Mouse (Mus musculus) erythroblast, adult 5-6 weeks (primary cell): Measurements from ENCODE around the gene Amigo3. TPM values are rescaled to one million over a fixed set of nuclear protein-coding genes. Genes with fewer than 3 reads are reported as not detected.
"Not testable (repeated sequence)": the region's sequence is repeated elsewhere in the genome, so short reads cannot be mapped to it uniquely, and the experiment has no call there.

Source experiments
- ATAC-seq: replicated peaks from 2 replicates; pipeline ENCODE4 v1.8.0; 2016; ENCODE audit warnings: moderate number of reproducible peaks, mild to moderate bottlenecking, moderate TSS enrichment, inconsistent platforms; ENCODE audit not compliant: poor library complexity, low FRiP score, severe bottlenecking
- total RNA-seq, 2 experiments: library from RNA; stranded (forward) in 1 of 2; stranded (reverse) in 1 of 2; fragments of 150-400 nt in 1 of 2; fragments of 200-764, 138-1000 nt in 1 of 2; gene quantifications; 2 replicates each; pipeline versions ENCODE4 v1.2.3 to v1.2.4; 2015 to 2017; ENCODE audit warnings: low replicate concordance in 2 of 2

Gene Amigo3
- total RNA-seq (2015; ENCODE audit: low replicate concordance) (0.77 TPM in 1 of 2 replicates, not detected in the other), total RNA-seq (2017; ENCODE audit: low replicate concordance) (2.3 and 2.8 TPM in 2 replicates)

DNA sequence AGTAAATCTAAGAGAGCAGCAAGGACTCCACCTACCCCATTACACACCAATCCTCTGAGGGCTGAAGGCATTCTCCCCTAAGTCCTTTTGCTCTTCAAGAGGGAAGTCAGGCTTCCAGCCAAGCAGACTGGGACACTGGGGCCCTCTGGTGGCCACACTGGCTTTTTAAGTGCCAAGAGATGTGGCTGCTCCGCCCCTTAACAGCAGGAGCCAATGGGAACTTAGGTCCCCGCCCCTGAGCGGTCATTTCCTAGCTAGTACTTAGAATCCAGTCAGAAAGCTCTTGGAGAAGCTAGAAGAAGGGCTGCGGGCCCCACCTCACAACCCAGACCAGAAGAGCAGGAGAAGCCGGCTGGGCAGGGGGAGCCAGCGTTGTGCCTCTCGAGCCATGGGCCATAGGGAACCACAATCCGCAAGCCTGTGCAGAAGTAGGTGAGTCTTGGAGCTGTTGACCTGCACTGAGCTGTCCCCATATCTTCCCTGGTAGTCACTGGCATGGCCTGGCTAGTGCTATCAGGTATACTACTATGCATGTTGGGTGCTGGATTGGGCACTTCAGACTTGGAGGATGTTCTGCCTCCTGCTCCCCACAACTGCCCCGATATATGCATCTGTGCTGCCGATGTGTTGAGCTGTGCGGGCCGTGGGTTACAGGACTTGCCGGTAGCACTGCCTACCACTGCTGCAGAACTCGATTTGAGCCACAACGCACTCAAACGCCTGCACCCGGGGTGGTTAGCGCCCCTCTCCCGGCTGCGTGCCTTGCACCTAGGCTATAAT is at the start of gene Amigo3:
Gene Amigo3 (plus strand): TSS at position 275 of the 780 bp plus-strand sequence.
- ATAC-seq, result peak; percentile 62

DNA sequence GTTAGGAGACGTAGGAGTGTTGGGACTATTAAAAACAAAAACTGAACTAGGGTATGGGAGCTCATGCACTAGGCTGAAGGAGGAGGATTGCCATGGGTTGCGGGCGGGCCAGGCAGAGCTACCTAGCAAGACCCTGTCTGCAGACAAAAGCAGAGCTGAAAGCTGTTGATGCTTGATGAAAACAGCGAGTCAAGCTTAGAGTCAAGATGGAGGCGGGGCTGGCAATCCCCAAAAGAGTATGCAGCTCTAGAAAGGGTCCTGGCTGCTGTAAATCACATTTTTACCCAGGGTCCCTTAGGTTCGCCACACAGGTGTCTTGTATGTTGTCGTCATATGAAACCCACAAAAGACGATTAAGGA is 49.4 kb upstream of the Amigo3 start:
- ATAC-seq, result peak; percentile 24

DNA sequence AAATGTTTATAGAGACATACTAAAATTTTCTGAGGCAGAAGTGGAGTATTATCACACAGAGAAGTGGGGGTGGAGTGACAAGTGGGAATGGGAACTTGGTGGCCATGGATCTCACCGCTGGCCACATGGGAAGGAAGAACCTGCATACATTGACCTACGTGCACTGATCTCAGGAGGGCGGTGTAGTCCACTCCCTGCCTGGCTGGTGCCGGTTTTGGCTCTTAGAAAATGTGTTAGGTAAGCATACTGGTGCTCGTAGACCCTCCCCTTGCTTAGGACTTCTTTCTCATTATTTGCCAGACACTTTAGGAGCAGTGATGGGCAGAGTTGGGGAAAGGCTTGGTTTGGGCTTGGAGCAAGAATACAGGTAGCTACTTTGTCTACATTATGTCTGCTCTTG is 44.9 kb upstream of the Amigo3 start:
- ATAC-seq, result no peak

DNA sequence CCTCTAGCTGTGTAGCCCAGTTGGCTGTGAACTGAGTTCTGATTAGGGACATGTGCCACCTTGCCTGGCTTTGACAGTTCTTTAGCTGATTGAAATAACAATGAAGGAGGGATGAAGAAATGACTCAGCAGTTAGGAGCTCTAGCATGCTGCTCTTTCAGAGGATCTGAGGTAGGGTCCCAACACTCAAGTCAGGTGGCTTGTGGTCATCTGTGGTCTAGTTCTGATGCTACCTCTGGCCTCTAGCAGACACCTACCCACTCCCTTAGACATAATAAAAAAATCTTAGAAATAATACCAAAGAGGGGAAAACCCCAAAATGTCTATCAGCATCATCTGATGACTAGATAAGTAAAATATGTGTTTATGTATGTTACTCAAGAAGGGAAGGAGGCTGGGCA is 42.6 kb upstream of the Amigo3 start:
- ATAC-seq, result no peak

DNA sequence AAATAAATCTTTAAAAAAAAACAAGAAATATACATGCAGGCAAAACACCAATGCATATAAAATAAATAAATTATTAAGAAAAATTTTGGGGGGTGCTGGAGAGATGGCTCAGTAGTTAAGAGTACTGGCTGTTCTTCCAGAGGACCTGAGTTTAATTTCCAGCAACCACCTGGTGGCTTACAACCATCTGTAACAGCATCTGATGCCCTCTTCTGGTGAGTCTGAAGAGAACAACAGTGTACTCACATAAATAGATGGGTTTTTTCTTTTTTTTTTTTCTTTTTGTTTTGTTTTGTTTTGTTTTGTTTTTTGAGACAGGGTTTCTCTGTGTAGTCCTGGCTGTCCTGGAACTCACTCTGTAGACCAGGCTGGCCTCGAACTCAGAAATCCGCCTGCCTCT is 39.4 kb upstream of the Amigo3 start:
- ATAC-seq, result not testable (repeated sequence)

DNA sequence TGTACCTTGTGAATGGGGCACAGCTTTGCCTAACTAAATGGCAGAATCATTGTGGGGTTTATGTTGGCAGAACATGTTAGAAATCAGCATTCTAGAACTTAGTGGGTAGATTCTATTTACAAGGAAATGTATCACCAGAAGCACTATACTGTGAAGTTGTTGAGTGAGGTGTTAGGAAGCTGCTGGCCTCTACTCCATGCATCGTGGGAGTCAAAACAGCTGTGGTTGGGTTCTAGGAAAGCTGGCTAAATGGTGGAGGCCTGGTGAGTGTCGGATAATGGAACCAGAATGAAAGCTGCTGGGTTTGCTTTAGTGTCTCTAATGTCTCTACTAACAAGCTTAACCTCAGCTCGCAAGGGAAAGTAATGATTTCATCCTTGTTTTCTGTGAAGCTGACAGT is 35.8 kb upstream of the Amigo3 start:
- ATAC-seq, result no peak

DNA sequence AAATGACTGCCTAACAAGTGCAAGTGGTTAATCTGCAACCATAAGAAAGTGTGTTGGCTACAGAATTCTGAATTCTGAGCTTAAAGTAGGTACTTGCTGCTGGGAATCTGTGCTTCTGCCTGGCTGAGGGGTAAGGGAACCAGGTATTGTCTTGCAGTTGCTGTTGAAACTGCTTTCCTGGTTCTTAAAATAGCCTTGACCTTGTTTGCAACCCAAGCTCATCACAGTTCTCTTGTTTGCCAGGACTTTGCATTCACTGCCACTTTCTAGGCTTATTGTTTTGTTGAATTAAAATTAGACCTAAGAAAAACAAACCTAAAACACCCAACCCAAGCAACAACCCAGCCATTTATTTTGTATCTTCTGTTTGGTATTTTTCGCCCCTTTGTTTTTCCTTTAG is 32.2 kb upstream of the Amigo3 start:
- no peak for ATAC-seq

DNA sequence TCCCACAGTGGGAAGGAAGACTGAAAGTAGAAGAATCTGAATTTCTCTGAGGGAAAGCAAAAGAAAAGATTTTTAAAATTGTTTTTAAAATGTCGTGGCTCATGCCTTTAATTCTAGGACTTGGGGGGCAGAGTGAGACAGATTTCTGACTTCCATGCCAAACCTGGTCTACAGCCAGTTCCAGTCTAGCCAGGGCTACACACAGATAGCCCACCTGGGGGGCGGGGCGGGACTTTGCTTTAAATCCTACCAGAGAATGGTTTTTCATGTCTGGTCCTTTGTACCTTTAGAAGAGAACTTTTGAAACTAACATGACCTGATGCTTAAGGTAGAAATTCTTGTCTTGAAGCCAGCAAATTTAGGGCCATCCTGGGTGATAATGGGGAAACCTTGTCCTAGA is 29.7 kb upstream of the Amigo3 start:
- no peak for ATAC-seq

DNA sequence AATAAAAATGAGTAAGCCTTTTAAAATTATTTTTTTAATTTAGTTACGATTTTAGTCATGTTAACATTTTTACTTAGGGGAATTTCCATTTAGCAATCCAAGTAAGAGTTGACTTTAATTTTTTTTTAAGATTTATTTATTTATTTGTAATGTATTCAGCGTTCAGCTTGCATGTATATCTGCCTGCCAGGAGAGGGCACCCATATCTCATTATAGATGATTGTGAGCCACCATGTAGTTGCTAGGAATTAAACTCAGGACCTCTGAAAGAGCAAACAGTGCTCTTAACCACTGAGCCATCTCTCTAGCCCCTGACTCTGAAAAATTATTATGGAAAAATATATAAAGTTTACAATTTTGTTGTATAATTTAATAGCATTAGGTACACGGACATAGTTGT is 26.4 kb upstream of the Amigo3 start:
- ATAC-seq, result no peak

DNA sequence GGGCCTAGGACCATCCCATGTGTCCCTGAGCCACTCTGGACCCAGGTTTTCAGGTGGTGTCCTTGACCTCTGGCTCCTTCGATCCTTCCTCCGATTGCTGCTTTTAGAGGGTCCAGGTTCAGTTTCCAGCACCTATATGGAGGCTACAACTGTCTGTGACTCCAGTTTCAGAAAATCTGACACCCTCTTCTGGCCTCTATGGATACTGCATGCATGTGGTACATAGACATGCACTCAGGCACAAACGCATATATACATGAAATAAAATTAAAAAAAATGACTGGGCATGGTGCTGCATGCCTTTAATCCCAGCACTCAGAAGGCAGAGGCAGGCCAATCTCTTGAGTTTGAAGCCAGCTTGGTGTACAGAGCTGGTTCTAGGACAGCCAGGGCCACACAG is 25.1 kb upstream of the Amigo3 start:
- peak; percentile 33; the same call in 1 of the 2 replicates for ATAC-seq

DNA sequence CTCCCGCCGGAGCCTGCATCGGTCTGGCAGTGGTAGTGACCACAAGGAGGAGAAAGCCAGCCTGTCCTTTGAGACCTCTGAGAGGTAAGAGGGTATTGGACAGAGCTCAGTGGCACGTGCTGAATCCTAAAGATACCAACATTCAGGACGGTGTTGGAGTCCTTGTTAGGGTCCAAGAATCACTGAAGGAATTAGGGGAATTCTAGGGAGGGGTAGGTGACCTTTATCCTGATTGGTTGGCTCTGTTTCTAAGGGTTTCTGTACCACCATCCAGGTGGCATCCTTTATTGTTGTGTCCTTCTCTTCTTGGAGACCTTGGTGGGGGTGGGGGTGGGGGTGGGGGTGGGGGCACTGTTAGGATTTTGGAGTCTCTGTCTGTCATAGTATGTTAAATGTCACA is 20.8 kb upstream of the Amigo3 start:
- no peak for ATAC-seq

DNA sequence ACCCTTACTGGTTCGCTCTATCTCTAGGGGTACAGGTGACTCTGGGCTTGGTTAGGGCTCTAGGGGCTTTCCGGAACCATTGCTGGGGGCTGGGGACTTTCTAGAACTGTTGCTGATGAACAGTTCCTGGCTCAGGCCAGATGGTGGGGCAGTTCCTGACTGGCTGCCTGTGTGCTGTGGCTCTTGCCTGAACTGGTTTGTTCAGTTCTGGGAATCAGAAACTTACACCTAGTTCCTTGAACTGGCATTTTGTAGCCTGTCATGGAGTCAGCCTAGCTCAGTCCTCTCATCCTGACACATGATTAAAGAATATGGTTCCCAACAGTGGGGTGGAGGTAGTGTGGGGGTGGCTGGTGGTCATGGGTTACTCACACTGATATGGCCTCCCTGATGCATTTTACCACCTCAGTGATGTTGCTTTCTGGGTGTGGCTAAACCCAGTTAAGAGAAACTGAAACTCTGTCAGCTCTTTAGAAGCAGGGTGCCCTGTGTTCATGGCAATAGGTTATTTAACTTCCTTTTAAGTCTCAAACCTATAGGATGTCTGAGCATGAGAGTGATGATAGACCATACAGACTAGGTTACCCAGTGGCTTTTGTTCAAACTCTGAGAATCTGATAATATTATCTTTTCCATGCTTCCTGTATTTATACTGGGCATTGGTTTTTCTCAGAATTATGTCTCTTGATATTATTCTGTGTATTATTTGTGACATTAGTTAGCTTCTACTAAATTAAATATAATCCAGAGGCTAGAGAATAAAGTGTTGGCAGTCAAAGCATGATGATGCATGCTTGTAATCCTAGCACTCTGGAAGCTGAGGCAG is 17.4 kb upstream of the Amigo3 start:
- ATAC-seq, result no peak

DNA sequence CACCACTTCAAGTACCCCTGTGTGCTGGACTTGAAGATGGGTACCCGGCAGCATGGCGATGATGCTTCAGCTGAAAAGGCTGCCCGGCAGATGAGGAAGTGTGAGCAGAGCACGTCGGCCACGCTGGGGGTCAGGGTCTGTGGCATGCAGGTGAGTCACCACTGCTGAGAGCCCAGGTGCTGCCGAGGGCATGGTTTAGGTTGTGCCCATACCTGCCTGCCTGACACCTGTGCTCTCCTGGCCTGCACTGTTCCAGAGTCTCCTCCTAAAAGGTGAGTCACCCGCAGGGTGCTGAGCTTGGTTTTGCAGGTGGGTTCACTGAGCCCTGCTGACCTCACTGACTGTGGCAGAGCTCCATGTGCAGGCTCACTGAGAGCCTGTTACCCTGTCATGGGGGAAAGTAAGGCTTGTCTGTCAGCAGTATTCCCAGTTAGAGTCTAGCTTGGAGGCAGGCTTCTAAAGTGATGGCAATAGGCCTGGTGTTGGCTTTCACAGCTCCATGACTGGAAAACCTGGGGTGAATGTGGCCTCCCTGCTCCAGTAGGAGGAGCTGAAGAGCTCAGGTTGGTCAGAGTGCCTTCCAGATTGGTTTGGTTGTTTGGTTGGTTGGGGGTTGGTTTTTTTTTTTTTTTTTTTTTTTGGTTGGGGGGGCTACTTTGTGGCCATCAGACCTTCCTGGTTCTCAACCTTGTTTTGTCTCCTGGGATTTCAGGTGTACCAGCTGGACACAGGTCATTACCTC is 8.0 kb upstream of the Amigo3 start:
- no peak for ATAC-seq

DNA sequence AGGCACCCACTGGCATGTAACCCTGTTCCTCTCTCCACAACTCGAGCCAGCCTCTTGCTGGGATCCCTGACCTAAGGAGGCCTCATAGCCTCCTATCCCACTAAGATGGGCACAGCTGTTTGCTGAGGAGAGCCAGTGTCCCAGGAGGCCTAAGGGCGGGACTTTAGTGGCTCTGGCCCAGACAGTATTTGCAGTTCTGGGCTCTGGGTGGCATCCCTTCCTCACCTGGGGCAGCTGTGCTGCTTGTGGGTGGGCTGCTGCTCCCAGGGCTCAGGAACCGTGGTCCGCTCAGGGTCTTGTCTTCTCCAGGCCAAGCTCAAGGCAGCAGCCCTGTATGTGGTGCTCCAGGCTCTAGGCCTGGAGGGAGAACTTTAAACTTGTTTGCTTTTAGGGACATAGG is 6.4 kb upstream of the Amigo3 start:
- ATAC-seq, result no peak

DNA sequence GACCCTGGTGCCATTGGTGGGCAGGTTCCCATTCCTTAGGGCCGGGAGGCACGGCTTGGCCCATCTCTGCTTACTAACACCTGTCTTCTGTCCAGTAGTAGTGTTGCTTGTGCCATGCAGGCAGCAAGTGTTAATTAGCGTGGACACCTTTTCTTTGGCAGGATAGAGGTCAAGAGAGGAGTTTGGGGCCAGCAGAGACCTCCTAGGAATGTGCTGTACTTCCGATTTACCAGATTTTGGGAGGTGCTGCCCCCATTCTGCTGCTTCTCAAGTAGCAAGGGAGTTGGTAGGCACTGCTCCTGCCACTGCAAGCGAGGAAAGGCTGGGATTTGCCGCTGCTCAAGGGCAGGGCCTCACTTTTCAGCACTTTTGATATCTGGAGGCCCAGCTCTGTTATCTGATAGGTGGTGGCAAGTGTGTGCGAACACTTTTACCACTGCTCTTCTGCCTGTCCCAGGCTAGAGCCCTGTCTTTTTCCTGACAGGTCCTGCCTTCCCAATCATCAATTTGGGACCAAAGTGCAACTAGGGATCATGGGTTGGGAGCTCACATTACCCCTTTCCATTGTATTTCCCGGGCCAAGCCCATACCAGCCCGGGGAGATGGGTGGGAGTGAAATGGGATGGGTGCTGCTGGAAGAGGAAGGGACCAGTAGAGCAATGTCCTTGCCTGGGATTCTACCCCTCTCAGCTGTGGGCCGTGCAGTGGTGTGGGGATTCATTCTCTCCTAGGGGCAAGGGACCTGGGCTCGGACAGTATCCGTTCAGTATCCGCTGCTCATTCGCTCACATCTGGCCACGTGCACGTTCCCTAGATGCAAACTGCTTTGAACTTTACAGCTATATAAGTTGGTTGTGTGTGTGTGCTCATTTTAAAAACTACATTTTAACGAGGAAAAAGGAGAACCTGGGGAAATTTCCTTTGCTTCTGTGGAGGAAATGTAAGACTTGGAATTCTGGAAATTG is 5.1 kb upstream of the Amigo3 start:
- 0 out of 2 replicates have a peak, but pooled peaks have one; percentile 6 for ATAC-seq

DNA sequence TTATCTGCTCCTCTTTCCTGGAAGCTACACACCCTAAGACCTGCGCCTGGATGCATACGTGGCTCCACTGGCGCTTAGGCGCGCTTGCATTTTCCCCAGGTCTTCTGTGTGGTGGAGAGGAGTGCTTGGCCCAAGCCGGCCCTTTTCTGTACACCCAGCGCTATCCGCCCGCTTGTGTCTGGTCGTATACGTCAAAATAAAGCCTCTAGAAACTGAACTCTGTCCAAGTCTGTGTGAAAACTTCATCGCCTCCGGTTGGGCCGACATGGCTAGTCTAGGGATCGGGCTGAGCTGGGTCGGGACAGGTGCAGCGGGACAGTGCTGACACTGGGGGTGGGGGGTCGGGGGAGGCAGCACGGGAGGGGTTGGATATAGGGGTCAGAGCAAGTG is 4.4 kb upstream of the Amigo3 start:
- 0 out of 2 replicates have a peak, but pooled peaks have one; percentile 1 for ATAC-seq

DNA sequence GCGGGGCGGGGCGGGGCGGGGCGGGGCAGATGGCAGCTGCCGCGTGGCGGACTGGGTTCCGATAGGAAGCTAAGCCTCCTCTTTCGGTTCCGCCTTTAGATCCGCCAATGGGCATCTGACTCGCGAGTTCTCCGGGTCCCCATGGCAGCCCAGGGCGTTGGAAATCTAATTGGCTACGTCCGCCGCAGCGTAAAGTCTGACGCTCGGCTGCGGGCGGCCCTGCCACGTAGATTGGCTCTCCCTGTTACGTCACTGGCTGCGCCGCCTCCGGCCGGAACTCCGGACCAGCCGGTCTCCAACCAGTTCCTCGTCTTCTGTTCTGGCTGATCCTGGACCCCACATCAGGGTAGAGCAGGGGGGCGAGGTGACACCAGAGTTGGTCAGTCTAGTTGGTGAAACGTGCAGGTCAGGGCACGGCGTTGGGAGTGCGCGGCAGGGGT is 3.9 kb upstream of the Amigo3 start, which contains the start of gene Gmppb:
Gene Gmppb (plus strand): TSS at position 227 of the 440 bp plus-strand sequence.
- ATAC-seq, result peak; percentile 73

DNA sequence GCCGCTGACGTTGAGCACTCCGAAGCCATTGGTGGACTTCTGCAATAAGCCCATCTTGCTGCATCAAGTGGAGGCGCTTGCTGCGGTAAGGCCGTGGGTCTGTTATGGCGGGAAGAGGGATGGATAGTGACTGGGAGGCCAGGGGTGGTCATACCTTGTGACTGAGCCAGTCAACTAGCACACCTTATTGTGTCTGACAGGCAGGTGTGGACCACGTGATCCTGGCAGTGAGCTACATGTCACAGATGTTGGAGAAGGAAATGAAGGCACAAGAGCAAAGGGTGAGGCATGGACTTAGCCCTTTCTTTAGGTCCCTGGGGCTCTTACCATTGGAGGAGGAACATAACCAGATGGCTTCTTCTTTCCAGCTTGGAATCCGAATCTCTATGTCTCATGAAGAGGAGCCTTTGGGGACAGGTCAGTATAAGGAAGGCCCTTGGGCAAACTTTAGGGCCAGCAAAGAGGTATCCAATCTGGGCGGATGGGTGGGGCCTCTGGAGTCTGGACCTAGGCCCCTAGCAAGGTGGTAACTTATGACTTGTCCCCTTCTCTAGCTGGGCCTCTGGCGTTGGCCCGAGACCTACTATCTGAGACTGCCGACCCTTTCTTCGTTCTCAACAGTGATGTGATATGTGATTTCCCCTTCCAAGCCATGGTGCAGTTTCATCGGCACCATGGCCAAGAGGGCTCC is 3.3 kb upstream of the Amigo3 start:
- ATAC-seq, result no peak; the same call in 1 of the 2 replicates
